Mouse (Mus musculus) liver, embryonic 14.5 days (tissue): Measurements from ENCODE around the gene Rfx5.

ENCODE experiments used
- CTCF ChIP-seq: IDR thresholded peaks from 2 replicates; pipeline ENCODE4 v1.5.1; 2016; ENCODE audit warnings: antibody characterized with exemption, low read depth, control low read depth
- EP300 ChIP-seq: IDR thresholded peaks from 2 replicates; pipeline ENCODE4 v1.6.1; 2016; ENCODE audit warnings: antibody characterized with exemption, low read depth

DNA sequence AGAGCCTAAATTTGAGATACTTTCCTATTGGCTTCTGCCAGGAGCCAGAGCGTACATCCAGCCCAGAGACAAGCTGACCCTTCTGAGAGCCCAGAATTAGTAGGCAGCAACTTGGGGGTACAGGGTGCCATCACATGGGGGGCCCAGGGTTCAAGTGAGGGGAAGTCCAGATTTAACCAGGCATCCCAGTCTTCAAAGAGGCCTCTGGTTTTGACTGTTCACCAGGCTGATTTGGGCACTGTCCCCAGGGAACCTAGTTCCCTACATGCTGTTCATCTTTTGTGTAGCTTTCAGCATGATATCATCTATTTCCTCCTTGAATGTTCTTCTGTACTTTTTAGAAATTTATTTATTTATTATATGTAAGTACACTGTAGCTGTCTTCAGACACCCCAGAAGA is 11.1 kb downstream of the Rfx5 start:
- TF ChIP-seq EP300 (no peak), CTCF (no peak)
